Mouse (Mus musculus): ENCODE data around the gene Abhd17c. TPM values are rescaled to one million over a fixed set of nuclear protein-coding genes. Genes with fewer than 3 reads are reported as not detected.
A peak's percentile ranks its signal among the peaks of the same experiment; 100 is the strongest.

The Abhd17c gene
- polyA plus RNA-seq, 1 experiment from 2014 or later, result 68.7 TPM

GRCm38 (mm10) chr7:84116621-84117542 lies 34.8 kb downstream of the Abhd17c start:
- whole genome bisulfite sequencing, result 48% methylated on average over 7 of the region's 7 CpGs
- peak overlapping the region; percentile 53 for H3K27ac ChIP-seq
- no peak for ATAC-seq (ENCODE audit: borderline replicate concordance, extremely low read depth, low FRiP score, low TSS enrichment)
- no peaks in the 10 kb centered on the region for H3K9me3 ChIP-seq
- H3K4me2 ChIP-seq, result no peak overlapping the region
- no peaks in the 10 kb centered on the region for H3K27me3 ChIP-seq
- peaks cover 13% of the 10 kb centered on the region for H3K36me3 ChIP-seq
- H3K9ac ChIP-seq, result no peak overlapping the region
- peaks cover 79% of the 10 kb centered on the region for H3K4me1 ChIP-seq
- no peak overlapping the region for H3K4me3 ChIP-seq

GRCm38 (mm10) chr7:84115385-84115784 lies 36.3 kb downstream of the Abhd17c start:
- Histone ChIP-seq H3K4me1 (peaks cover 74% of the 10 kb centered on the region), H3K4me3 (no peak overlapping the region), H3K27me3 (no peaks in the 10 kb centered on the region), H3K4me2 (no peak overlapping the region), H3K36me3 (peaks cover 17% of the 10 kb centered on the region), H3K9ac (no peak overlapping the region), H3K27ac (no peak overlapping the region), H3K9me3 (no peaks in the 10 kb centered on the region)
- ATAC-seq (ENCODE audit: borderline replicate concordance, extremely low read depth, low FRiP score, low TSS enrichment), result no peak
- WGBS, result 50% methylated on average over 2 of the region's 2 CpGs

- no peak overlapping the region for H3K4me3 ChIP-seq
- H3K27me3 ChIP-seq, result no peaks in the 10 kb centered on the region
- WGBS, result 72% methylated on average over 3 of the region's 3 CpGs
- no peak overlapping the region for H3K4me2 ChIP-seq
- no peaks in the 10 kb centered on the region for H3K9me3 ChIP-seq
- peaks cover 22% of the 10 kb centered on the region for H3K36me3 ChIP-seq
- no peak overlapping the region for H3K9ac ChIP-seq
- H3K27ac ChIP-seq, result no peak overlapping the region
- peaks cover 68% of the 10 kb centered on the region for H3K4me1 ChIP-seq
- ATAC-seq (ENCODE audit: borderline replicate concordance, extremely low read depth, low FRiP score, low TSS enrichment), result no peak
Measured at GRCm38 (mm10) chr7:84114775-84115174, 36.9 kb downstream of the Abhd17c start.

- Histone ChIP-seq H3K4me1 (peaks cover 55% of the 10 kb centered on the region), H3K27me3 (no peaks in the 10 kb centered on the region), H3K4me2 (no peak overlapping the region), H3K9me3 (no peaks in the 10 kb centered on the region), H3K4me3 (no peak overlapping the region), H3K36me3 (peaks cover 29% of the 10 kb centered on the region), H3K9ac (no peak overlapping the region), H3K27ac (0 out of 2 replicates have a peak overlapping the region, but pooled peaks have one; percentile 48)
- WGBS, result 76% methylated on average over 8 of the region's 8 CpGs
- ATAC-seq (ENCODE audit: borderline replicate concordance, extremely low read depth, low FRiP score, low TSS enrichment), result no peak
Measured at GRCm38 (mm10) chr7:84113035-84113390, 38.7 kb downstream of the Abhd17c start.

- Histone ChIP-seq H3K4me2 (no peak overlapping the region), H3K4me1 (peaks cover 49% of the 10 kb centered on the region)
- ATAC-seq (ENCODE audit: borderline replicate concordance, extremely low read depth, low FRiP score, low TSS enrichment), result peak; percentile 55; the same call in 1 of the 2 replicates
Measured at GRCm38 (mm10) chr7:84112351-84113034, 39.2 kb downstream of the Abhd17c start.

GRCm38 (mm10) chr7:84111716-84112350 lies 39.9 kb downstream of the Abhd17c start:
- peak overlapping the region; percentile 48 for H3K27ac ChIP-seq
- no peaks in the 10 kb centered on the region for H3K27me3 ChIP-seq
- H3K4me2 ChIP-seq, result no peak overlapping the region
- peaks cover 29% of the 10 kb centered on the region for H3K36me3 ChIP-seq
- H3K9ac ChIP-seq, result no peak overlapping the region
- peak; percentile 56; the same call in 1 of the 2 replicates for ATAC-seq (ENCODE audit: borderline replicate concordance, extremely low read depth, low FRiP score, low TSS enrichment)
- H3K9me3 ChIP-seq, result no peaks in the 10 kb centered on the region
- H3K4me1 ChIP-seq, result peaks cover 43% of the 10 kb centered on the region
- H3K4me3 ChIP-seq, result no peak overlapping the region
- WGBS, result 42% methylated on average over 10 of the region's 10 CpGs

More at GRCm38 (mm10) chr7:84112351-84113034, 39.2 kb downstream of the Abhd17c start:
- 44% methylated on average over 6 of the region's 6 CpGs for WGBS
- no peaks in the 10 kb centered on the region for H3K9me3 ChIP-seq
- H3K27me3 ChIP-seq, result no peaks in the 10 kb centered on the region
- H3K9ac ChIP-seq, result no peak overlapping the region
- peak overlapping the region; percentile 48 for H3K27ac ChIP-seq
- H3K4me3 ChIP-seq, result no peak overlapping the region
- peaks cover 29% of the 10 kb centered on the region for H3K36me3 ChIP-seq

- ATAC-seq (ENCODE audit: borderline replicate concordance, extremely low read depth, low FRiP score, low TSS enrichment), result no peak
- Histone ChIP-seq H3K9me3 (no peaks in the 10 kb centered on the region), H3K4me3 (no peak overlapping the region), H3K4me2 (no peak overlapping the region), H3K27ac (no peak overlapping the region), H3K9ac (no peak overlapping the region), H3K4me1 (peaks cover 8% of the 10 kb centered on the region), H3K36me3 (peaks cover 16% of the 10 kb centered on the region; the same call in 1 of the 2 replicates), H3K27me3 (no peaks in the 10 kb centered on the region)
- whole genome bisulfite sequencing, result 92% methylated on average over 1 of the region's 1 CpGs
Measured at GRCm38 (mm10) chr7:84106942-84107341, 44.8 kb downstream of the Abhd17c start.

- ATAC-seq (ENCODE audit: borderline replicate concordance, extremely low read depth, low FRiP score, low TSS enrichment), result no peak
- Histone ChIP-seq H3K9me3 (no peaks in the 10 kb centered on the region), H3K4me2 (no peak overlapping the region), H3K27ac (no peak overlapping the region), H3K9ac (no peak overlapping the region), H3K27me3 (no peaks in the 10 kb centered on the region), H3K36me3 (no peaks in the 10 kb centered on the region), H3K4me3 (no peak overlapping the region), H3K4me1 (no peaks in the 10 kb centered on the region)
- 89% methylated on average over 1 of the region's 1 CpGs for WGBS
Measured at GRCm38 (mm10) chr7:84102589-84102988, 49.1 kb downstream of the Abhd17c start.

- no peak overlapping the region for H3K9ac ChIP-seq
- no peak overlapping the region for H3K4me3 ChIP-seq
- H3K4me2 ChIP-seq, result no peak overlapping the region
- no peaks in the 10 kb centered on the region for H3K9me3 ChIP-seq
- no peak overlapping the region for H3K27ac ChIP-seq
- no peaks in the 10 kb centered on the region for H3K27me3 ChIP-seq
- ATAC-seq (ENCODE audit: borderline replicate concordance, extremely low read depth, low FRiP score, low TSS enrichment), result no peak
- H3K4me1 ChIP-seq, result no peaks in the 10 kb centered on the region
- H3K36me3 ChIP-seq, result no peaks in the 10 kb centered on the region
- WGBS, result 82% methylated on average over 3 of the region's 3 CpGs
Measured at GRCm38 (mm10) chr7:84100672-84101071, 51.0 kb downstream of the Abhd17c start.

GRCm38 (mm10) chr7:84098098-84098497 lies 53.6 kb downstream of the Abhd17c start:
- WGBS, result 87% methylated on average over 1 of the region's 1 CpGs
- H3K36me3 ChIP-seq, result no peaks in the 10 kb centered on the region
- no peak overlapping the region for H3K4me2 ChIP-seq
- H3K9me3 ChIP-seq, result no peaks in the 10 kb centered on the region
- no peak overlapping the region for H3K4me3 ChIP-seq
- no peak overlapping the region for H3K9ac ChIP-seq
- H3K27ac ChIP-seq, result no peak overlapping the region
- no peaks in the 10 kb centered on the region for H3K4me1 ChIP-seq
- no peaks in the 10 kb centered on the region for H3K27me3 ChIP-seq
- no peak for ATAC-seq (ENCODE audit: borderline replicate concordance, extremely low read depth, low FRiP score, low TSS enrichment)

GRCm38 (mm10) chr7:84096501-84096900 lies 55.2 kb downstream of the Abhd17c start:
- Histone ChIP-seq H3K4me2 (no peak overlapping the region), H3K27ac (no peak overlapping the region)
- WGBS, result 48% methylated on average over 6 of the region's 6 CpGs

More at GRCm38 (mm10) chr7:84096501-84096900, 55.2 kb downstream of the Abhd17c start:
- H3K9ac ChIP-seq, result no peak overlapping the region
- no peaks in the 10 kb centered on the region for H3K27me3 ChIP-seq
- no peak for ATAC-seq (ENCODE audit: borderline replicate concordance, extremely low read depth, low FRiP score, low TSS enrichment)
- no peaks in the 10 kb centered on the region for H3K9me3 ChIP-seq
- no peaks in the 10 kb centered on the region for H3K36me3 ChIP-seq
- no peaks in the 10 kb centered on the region for H3K4me1 ChIP-seq
- no peak overlapping the region for H3K4me3 ChIP-seq

Data from lung, embryonic 15.5 days (tissue).